Mouse (Mus musculus) G1E-ER4 (cell line): ENCODE data around the gene 6330409D20Rik. TPM values are rescaled to one million over a fixed set of nuclear protein-coding genes. Genes with fewer than 3 reads are reported as not detected.

Experiments used
- GATA1 ChIP-seq: IDR thresholded peaks from one replicate; pipeline ENCODE4 v1.8.0; 2012; ENCODE audit warnings: low read length, inconsistent platforms
- polyA plus RNA-seq: library from polyadenylated mRNA; stranded (reverse); fragments of >175 nt; gene quantifications from 2 replicates; pipeline ENCODE4 v1.2.3, GENCODE M21; 2012

6330409D20Rik gene
- polyA plus RNA-seq, 1 experiment = not detected

DNA sequence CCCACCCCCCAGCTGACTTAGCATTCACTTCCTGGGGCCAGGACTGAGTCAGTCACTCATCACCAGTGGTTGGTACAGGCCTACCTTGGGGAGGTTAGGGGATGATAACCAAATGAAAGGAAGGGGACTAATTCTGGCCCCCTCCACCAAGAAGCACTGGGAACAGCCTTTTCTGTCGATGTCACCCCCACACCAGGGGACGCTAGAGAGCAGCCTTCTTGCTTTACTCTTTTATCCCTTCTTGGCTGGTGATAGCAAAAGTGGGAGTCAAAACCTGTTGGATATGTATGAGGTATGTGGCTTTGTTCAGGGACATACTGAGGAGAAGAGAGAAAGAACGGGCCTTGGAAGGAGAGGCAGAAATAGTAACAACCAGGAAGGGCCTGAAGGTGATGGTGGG lies 22.5 kb upstream of the 6330409D20Rik start:
- no peak for TF ChIP-seq GATA1

DNA sequence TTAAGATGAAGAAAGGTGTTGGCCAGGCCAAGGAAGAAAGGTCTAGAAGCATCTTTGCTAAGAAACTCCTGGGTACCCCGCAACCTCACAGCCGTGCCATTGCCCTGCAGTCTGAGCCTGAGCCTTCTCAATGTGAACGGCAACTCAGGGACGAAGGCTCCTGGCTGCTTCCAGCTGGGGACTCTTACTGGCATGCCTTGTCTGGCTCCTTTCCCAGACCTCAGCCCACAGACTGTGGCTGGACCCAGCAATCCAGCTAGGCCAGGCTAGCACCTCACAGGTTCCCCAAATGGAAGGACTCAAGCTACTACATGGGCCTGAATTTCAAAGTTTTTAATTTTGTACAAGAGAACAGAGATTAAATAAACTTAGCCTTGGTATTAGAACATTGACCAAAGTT lies 21.0 kb upstream of the 6330409D20Rik start:
- TF ChIP-seq GATA1 = no peak

DNA sequence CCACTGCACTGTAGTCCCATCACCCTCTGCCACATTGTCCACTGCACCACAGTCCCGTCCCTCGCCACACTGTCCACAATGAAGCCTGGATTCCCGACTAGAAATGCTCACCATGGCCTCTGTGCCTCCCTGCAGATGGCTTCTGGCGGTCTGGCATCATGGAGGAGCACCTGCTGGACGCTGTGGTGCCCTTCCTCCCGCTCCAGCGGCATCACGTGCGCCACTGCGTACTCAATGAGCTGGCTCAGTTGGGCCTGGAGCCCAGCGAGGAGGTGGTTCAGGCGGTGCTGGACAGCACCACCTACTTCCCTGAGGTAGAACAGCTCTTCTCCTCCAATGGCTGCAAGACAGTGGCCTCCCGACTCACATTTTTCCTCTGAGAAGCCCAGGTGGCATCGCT lies 20.5 kb upstream of the 6330409D20Rik start:
- no peak for TF ChIP-seq GATA1

DNA sequence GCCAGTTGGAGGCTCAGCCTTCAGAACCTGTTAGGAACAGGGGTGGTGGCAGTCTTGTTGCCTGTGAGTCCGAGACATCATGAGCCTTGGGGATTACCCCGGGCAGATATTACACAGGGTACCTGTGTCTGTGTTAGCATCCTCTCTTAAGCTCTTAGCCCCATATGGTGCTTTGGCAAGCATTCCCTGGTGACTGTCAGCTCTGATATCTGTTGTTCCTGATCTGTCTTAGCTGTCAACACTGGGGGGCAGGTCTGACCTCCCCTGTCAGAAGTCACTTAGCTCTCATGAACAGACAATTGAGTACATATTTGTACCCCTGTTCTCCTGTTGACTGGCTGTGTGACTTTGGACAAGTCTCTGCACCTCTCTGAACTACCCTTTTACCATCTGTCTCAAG lies 18.2 kb upstream of the 6330409D20Rik start:
- no peak for TF ChIP-seq GATA1

DNA sequence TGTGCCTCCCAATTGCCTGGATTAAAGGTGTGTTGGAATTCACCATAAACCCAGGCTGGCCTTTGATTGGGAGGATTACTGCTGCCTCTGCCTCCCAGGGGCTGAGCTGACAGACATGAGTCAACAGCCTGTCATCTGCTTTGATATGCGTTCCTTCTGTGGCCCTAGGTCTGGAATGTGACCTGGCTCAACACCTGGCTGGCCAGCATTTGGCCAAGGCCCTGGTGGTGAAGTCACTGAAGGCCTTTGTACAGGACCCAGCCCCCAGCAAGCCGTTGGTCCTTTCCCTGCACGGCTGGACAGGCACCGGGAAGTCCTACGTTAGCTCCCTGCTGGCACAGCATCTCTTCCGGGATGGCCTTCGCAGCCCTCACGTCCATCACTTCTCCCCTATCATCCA lies 17.7 kb upstream of the 6330409D20Rik start:
- no peak for TF ChIP-seq GATA1

DNA sequence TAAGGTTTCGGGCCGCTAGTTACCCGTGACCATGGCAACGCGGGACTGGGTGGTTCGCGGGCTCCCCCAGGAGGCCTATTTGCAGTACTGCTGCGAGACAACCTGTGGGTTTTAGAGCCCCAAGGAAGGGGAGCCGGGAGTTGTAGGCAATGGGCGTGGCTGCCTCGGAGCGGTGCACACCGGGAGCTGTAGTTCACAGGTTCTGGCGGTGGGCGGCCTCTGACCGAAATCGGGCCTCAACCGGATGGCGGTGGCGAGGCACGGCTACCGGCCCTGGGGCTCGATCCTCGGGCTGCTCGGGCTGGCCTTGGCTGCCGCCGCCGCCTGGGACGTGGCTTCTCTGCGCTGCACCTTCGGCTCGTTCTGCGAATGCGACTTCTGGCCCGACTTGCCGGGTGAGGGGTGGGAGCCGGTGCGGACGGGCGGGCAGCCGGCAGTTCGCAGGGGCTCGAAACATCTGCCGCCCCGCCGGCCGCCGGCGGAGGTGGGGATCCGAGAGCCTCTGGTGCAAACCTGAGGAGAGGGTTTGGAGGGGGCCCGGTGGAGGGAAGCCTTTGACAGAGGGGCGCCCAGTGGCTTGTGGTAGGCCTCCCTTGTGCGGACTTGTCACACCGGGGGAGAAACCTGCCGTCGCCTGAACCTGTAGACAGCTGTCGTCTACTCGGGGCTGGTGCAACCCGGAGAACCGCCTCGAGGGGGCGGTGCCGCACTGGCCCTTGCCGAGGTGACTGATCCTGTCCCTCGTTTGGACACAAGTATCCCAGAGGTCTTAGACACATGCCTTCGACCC lies 16.4 kb upstream of the 6330409D20Rik start, which contains the start of gene Tor2a:
Gene Tor2a (plus strand): TSS at position 179 of the 790 bp plus-strand sequence.
- no peak for TF ChIP-seq GATA1

DNA sequence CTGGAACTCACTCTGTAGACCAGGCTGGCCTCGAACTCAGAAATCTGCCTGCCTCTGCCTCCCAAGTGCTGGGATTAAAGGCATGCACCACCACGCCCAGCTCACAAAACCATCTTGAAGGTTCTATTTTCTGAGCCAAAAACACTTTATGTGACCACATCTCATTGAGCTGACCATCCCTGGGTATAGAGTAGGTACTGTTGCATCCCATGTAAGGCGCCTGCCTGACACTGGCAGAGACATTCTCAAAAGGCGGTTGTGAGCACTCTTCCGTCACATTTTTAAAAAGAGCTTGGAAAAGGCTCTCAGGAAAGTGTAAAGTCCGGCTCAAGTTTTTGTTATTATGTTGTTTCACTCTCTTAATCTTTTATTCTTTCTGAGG lies 15.8 kb upstream of the 6330409D20Rik start:
- TF ChIP-seq GATA1 = no peak

DNA sequence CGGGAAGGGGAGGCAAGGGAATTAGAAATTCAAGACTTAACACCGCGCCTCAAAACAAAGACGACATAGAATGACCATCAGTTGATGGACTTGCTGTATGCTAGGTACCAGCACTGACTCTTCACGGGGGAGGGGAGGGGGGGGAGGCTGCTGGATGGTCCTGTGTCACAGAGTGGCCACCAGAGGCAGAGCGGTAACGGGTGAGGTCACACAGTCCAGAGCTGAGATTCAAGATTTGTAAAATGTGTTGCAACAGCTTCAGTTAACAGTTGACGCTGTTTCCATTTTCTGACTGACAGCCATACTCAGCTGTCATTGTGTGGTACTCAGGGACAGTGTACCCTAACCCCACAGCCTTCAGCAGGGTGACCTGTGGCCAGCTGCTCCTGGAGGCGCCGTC lies 11.4 kb upstream of the 6330409D20Rik start:
- TF ChIP-seq GATA1 = no peak

DNA sequence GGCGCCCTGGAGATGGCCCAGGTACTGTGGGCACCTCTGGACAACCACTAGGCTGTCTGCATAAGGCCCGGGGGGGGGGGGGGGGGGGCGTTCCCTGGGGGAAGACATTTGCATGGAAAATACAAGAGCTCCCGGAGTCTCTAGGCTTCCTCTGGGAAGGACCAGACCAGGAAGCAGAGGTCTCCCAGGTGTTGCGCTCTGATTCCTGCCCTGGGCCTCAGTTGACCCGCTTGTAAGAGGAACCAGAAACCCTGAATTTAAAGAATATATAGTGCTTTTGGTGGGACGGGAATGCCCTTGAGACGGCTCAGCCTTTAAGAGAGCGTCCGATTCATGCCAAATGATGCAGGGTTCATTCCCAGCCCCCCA lies 10.8 kb upstream of the 6330409D20Rik start:
- no peak for TF ChIP-seq GATA1

DNA sequence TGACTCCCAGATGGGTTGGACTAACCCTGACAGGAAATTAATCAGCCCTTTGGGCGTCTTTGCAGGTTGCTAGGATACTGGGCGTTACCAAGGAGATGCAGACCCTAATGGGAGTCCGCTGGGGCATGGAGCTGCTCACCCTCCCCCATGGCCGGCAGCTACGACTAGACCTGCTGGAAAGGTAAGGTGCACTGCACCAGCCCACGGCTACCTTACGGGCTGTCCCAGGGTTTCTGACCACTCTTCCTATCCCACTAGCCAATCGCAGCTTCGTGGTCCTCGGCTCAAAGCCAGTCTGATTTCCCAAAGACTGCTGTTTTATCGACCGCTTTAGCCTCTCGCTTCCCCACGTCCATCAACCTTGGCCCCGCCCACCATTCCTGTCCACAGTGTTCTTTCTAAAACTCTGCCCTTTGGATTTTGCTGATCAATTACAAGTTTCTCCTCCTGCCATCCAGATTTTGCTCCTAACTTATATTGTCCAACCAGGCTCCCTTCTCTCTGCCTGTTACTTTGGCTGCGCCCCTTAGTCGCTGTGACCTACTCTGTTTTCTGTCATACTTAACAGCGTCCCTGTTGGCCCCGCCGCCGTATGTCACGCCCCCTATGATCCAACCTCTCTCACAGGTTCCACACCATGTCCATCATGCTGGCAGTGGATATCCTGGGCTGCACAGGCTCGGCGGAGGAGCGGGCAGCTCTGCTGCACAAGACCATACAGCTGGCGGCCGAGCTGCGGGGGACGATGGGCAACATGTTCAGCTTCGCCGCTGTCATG lies 10.3 kb upstream of the 6330409D20Rik start:
- TF ChIP-seq GATA1 = no peak

DNA sequence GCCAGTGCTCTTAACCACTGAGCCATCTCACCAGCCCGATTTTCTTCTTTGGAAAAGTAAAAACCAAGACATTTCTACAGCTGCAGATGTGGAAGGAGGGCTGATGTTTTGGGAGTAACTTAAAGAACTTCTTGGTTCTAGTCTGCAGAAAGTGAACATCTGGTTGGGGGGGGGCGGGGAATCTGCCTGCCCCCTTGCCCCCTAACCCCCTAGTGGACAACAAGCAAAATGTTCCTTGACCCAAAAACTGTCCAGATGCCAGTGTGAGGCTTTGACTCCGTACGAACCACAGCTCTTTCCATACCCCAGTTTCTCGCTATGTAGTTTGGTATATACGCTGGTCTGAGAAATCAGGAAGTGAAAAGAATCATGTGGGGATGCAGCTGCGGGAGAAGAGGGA lies 9.4 kb upstream of the 6330409D20Rik start:
- TF ChIP-seq GATA1 = no peak

DNA sequence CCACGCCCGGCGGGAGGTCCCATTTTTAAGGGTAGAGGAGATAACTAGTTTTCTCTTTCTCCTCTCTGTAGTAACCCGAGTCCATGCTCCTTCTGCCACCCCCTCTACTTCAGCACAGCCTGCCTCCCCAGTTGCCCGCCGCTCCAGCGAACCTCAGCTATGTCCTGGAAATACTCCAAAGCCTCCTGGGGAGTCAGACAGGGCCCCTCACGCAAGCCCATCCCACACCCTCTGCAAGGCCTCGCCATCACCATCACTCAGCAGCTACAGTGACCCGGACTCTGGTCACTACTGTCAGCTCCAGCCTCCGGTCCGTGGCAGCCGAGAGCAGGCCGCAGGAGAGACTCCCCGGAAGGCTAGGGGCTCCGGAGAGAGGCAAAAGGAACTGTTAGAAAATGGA lies 8.3 kb upstream of the 6330409D20Rik start:
- TF ChIP-seq GATA1 = no peak

DNA sequence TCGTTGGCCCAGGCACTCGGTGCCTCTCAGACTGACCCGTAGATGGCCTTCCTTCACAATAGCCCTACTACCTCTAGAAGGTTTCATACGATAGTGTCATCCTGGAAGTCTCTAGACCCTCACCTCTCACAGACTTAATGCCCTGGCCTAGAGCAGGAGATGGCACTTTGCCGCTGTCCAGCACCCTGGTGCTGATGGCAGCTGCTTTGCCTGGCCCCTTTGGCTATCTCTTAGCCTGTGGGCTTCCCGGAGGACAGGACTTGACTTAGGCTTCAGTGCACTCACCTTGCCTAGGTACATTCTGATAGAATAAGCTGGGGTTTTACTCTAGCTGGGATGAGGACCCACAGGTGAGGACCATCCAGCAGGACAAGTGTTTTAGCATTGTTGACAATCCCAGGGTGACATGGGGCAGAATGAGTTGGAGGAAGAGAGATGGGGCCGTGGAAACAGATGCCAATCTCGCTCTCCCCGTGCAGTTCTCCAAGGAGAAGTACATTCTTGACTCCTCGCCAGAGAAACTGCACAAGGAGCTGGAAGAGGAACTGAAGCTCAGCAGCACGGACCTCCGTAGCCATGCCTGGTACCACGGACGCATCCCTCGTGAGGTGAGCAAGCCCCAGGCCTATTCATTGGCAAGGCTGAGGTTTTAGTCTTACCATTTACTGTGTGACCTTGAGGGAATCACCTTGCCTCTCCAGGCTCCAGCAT lies 3.6 kb upstream of the 6330409D20Rik start:
- no peak for TF ChIP-seq GATA1

DNA sequence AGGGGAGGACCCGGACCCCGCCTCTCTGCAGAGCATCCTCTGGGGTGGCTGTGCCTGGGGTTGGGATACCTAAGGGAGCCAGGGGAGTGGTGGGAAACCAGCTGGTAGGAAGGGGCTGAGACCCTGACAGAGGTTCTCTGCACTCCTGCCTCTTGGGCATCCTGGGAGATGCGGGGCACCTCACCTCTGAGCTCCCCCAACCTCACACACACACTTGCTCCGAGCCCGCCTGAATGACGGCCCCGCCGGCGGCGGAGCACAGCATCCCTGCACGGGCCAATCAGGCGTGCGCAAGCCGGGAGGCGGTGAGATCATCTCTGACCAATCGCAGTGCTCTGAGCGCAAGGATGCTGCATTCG lies 1.3 kb upstream of the 6330409D20Rik start:
- no peak for TF ChIP-seq GATA1

DNA sequence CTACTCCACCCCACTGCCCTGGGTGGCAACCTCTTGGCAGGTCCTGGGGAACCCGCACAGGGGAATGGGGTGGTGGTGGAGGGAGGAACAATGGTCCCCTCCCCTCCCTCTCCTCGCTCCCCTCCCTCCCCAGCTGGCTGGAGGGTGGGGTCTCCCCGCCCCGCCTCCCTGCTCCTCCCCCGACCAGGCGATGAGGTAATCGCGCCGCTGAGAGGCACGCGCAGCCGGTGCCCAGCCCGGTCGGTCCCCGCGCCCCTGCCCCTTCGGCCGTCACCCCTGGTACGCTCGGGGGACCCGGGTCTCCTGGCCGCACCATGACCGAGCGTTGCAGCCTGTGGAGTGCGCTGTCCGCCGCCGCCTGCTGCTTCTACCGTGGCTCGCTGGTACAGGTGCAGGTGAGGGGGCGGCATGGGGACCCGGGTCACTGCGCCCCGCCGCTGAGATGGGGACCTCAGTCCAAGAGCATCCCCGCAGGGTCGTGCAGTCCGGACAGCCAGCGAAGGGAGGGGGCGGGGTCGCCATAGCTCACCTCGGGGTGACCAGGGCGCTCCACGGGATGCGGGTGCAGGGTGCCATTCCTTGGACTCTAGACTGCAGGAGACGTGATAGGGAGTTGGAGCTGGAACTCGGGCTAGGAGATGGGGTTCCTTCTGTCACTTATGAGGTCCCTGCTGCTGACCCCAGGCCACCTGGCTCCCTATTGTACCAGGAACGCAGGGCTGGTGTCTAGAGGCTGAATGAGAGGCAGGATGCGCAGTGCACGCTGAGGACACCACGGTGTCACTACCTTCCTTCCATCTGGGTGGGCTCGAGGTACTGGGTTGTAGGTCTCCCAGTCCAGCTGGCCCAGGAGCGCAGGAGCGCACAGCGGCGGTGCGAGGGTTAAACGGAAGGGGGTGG lies 707 bp upstream of the 6330409D20Rik start:
- no peak for TF ChIP-seq GATA1

DNA sequence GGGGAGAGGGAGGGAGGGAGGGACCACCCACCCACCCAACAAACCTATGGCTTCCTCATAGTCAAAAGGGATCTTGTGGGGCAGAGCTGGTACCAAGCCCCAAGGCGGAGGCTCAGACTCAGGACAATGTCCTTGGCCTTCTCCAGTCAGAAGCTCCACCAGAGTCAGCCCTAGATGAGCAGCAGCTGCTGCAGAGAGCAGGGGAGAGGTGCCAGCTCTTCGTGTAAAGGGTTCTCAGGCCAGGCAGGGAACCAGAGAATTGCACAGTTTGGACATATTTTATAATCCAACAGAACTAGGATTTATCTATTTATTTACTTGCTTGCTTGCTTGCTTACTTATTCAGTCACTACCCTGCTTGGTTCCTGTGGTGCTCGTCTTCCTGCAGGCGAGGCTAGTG lies 1.5 kb downstream of the 6330409D20Rik start:
- no peak for TF ChIP-seq GATA1
